In the genomic region with DNA sequence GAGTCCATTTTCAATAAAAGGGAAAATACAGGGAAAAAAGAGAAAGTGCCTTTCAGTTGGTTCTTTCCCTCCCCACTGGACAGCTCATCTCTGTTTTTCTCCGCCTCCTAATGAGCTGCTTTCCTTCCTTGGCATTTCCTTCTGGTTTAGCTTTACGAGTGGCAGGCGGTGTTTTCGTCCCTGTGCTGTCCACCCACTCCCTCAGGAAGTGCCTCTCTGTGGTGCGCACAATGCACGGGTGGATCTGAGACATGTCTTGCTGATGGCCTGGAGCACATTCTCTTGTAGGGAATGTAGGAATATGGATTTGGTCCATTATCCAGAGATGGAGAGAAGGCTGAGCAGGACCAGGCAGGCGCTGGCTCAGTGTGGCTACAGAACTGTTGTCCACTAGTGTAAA, we compare ENCODE assay signal across 11 mouse cellular contexts. TPM values are rescaled to one million over a fixed set of nuclear protein-coding genes. Genes with fewer than 3 reads are reported as not detected.
A peak's percentile ranks its signal among the peaks of the same experiment; 100 is the strongest.
DNase-seq lines count a peak whose midpoint lies in the region; ATAC-seq and TF ChIP-seq lines count a peak whose summit lies in the region.
"Had no signal": no experiment of that assay in that cellular context is flagged by ENCODE, and none has a peak within 500 bp of the region (broad histone marks: within the 10 kb centered on the region; RNA-seq: fewer than 3 reads in every experiment).

No protein-coding gene starts in this region.

- intact Hi-C loops in left cerebral cortex, postnatal 36 days (cut with DNase I): no loop called here

- no peak for ATAC-seq in heart, embryonic 15.5 days (replicated peaks; ENCODE audit: insufficient number of reproducible peaks, insufficient read depth, low FRiP score, low read depth)
- ATAC-seq in embryonic facial prominence, embryonic 13.5 days (ENCODE audit: insufficient number of reproducible peaks, insufficient read depth, low FRiP score, low TSS enrichment, low read depth): no peak

- H3K4me3 ChIP-seq in heart, embryonic 15.5 days: no peak overlapping the region
- no peak overlapping the region for H3K4me3 ChIP-seq in embryonic facial prominence, embryonic 13.5 days
- no peak overlapping the region for H3K4me3 ChIP-seq in myocyte
- H3K4me3 ChIP-seq: midbrain, embryonic 12.5 days had no signal

- TF ChIP-seq POLR2A in myocyte (IDR thresholded peaks at IDR 0.05; ENCODE audit: insufficient read length, low read depth): no peak

- 0 out of 2 replicates have a peak overlapping the region, but pooled peaks have one; percentile 27 for H3K27ac ChIP-seq in heart, embryonic 15.5 days
- peak overlapping the region; percentile 36; the same call in 1 of the 2 replicates for H3K27ac ChIP-seq in embryonic facial prominence, embryonic 13.5 days
- H3K27ac ChIP-seq: midbrain, embryonic 12.5 days had no signal

- H3K9ac ChIP-seq in heart, embryonic 15.5 days: no peak overlapping the region
- no peak overlapping the region for H3K9ac ChIP-seq in embryonic facial prominence, embryonic 13.5 days
- H3K9ac ChIP-seq: midbrain, embryonic 12.5 days had no signal

- H3ac ChIP-seq in myocyte (ENCODE audit: control insufficient read depth, insufficient read length): no peak overlapping the region

- WGBS in heart, embryonic 15.5 days: 58% methylated on average over 7 of the region's 7 CpGs
- 31% methylated on average over 7 of the region's 7 CpGs for WGBS in embryonic facial prominence, embryonic 13.5 days

- H3K4me2 ChIP-seq in heart, embryonic 15.5 days: no peak overlapping the region
- peak overlapping the region; percentile 24; the same call in 1 of the 2 replicates for H3K4me2 ChIP-seq in embryonic facial prominence, embryonic 13.5 days
- peak overlapping the region; percentile 8 for H3K4me2 ChIP-seq in myocyte (ENCODE audit: low read depth)
- H3K4me2 ChIP-seq: midbrain, embryonic 12.5 days had no signal

- no peaks in the 10 kb centered on the region for H3K36me3 ChIP-seq in heart, embryonic 15.5 days
- H3K36me3 ChIP-seq in embryonic facial prominence, embryonic 13.5 days: no peaks in the 10 kb centered on the region
- no peaks in the 10 kb centered on the region for H3K36me3 ChIP-seq in myocyte (ENCODE audit: control insufficient read depth, insufficient read depth)
- H3K36me3 ChIP-seq: midbrain, embryonic 12.5 days had no signal

- DNase-seq in heart, adult 9 months (ENCODE audit: low spot score in 2 of 2): no peak
- DNase-seq in left cerebral cortex, adult 9 months (ENCODE audit: low spot score in 2 of 2): peak; percentile 28 to 40
- DNase-seq in left cerebral cortex, postnatal 36 days (ENCODE audit: low spot score in 2 of 2): no peak
- no peak for DNase-seq in natural killer cell, adult 2 months (ENCODE audit: low spot score in 2 of 2)
- no peak for DNase-seq in spleen, adult 12 weeks (ENCODE audit: low spot score)
- DNase-seq: cerebellum, postnatal 36 days; thymus, adult 2 months had no signal

- H3K79me2 ChIP-seq in myocyte (ENCODE audit: control insufficient read depth, insufficient read depth): no peaks in the 10 kb centered on the region

- peaks cover 29% of the 10 kb centered on the region for H3K4me1 ChIP-seq in heart, embryonic 15.5 days (replicated peaks)
- peaks cover 18% of the 10 kb centered on the region for H3K4me1 ChIP-seq in embryonic facial prominence, embryonic 13.5 days

- H3K27me3 ChIP-seq in heart, embryonic 15.5 days: no peaks in the 10 kb centered on the region
- H3K27me3 ChIP-seq in embryonic facial prominence, embryonic 13.5 days: no peaks in the 10 kb centered on the region
- no peaks in the 10 kb centered on the region for H3K27me3 ChIP-seq in myocyte (ENCODE audit: control insufficient read depth, insufficient read depth, insufficient read length)
- H3K27me3 ChIP-seq: midbrain, embryonic 12.5 days had no signal

- H3K9me3 ChIP-seq in heart, embryonic 15.5 days (replicated peaks): no peaks in the 10 kb centered on the region
- no peaks in the 10 kb centered on the region for H3K9me3 ChIP-seq in embryonic facial prominence, embryonic 13.5 days
- H3K9me3 ChIP-seq: midbrain, embryonic 12.5 days had no signal

TF ChIP-seq in myocyte, 11 proteins besides CTCF, POLR2A, EP300 and RAD21:
- TF ChIP-seq MYOD1 (IDR thresholded peaks at IDR 0.05; ENCODE audit: control insufficient read depth in 1 of 3, insufficient read length in 2 of 3, low read depth in 2 of 3) (no peak), REST (IDR thresholded peaks at IDR 0.05; ENCODE audit: insufficient read depth, insufficient read length) (no peak), SRF (IDR thresholded peaks at IDR 0.05; ENCODE audit: control insufficient read depth, insufficient read length, low read depth) (no peak), MYOG (IDR thresholded peaks at IDR 0.05; ENCODE audit: control insufficient read depth in 1 of 3, insufficient read depth in 1 of 3, insufficient read length in 2 of 3, low read depth in 2 of 3) (no peak), TCF12 (IDR thresholded peaks at IDR 0.05; ENCODE audit: insufficient read depth, poor library complexity, severe bottlenecking) (no peak), TCF3 (IDR thresholded peaks at IDR 0.05; ENCODE audit: insufficient read length, low read depth) (no peak), CEBPB (IDR thresholded peaks at IDR 0.05; ENCODE audit: insufficient read depth, poor library complexity, severe bottlenecking) (no peak)
TF ChIP-seq in myocyte: peak in this region for 0.

RNA-seq across cellular contexts. Expression of gene Adk, which starts 47.0 kb away (rescaled TPM):
- polyA plus RNA-seq in heart, embryonic 15.5 days (2015; fragmentation: Nextera tagmentation; extraction: Ambion mirVana): 184 and 223 TPM in 2 replicates
- 10 to 100 TPM; 63.6 to 66.2 TPM for total RNA-seq in left cerebral cortex, postnatal 36 days (2021)
- 162 and 168 TPM in 2 replicates for polyA plus RNA-seq in embryonic facial prominence, embryonic 13.5 days (2015; fragmentation: Nextera tagmentation; extraction: Ambion mirVana)
- polyA plus RNA-seq in myocyte (2012; fragmentation: generic; extraction: Trizol): 37.2 TPM

RNA-seq across cellular contexts. Expression of gene Ap3m1, which starts 47.1 kb away (rescaled TPM):
- polyA plus RNA-seq in heart, embryonic 15.5 days (2015; fragmentation: Nextera tagmentation; extraction: Ambion mirVana): 53.7 and 54.1 TPM in 2 replicates
- 10 to 100 TPM; 61.7 to 62.0 TPM for total RNA-seq in left cerebral cortex, postnatal 36 days (2021)
- 69.4 and 81.7 TPM in 2 replicates for polyA plus RNA-seq in embryonic facial prominence, embryonic 13.5 days (2015; fragmentation: Nextera tagmentation; extraction: Ambion mirVana)
- 15.1 TPM for polyA plus RNA-seq in myocyte (2012; fragmentation: generic; extraction: Trizol)

Comparison
In these comparisons a context has a peak if more than half of its experiments do, and no peak if none do; other contexts are left out.
1. DNase-seq: peak in left cerebral cortex, adult 9 months (2 of 2); none in heart, adult 9 months (0 of 2), left cerebral cortex, postnatal 36 days (0 of 2), natural killer cell, adult 2 months (0 of 2) and spleen, adult 12 weeks (single experiment).